Mouse (Mus musculus) embryonic facial prominence, embryonic 14.5 days (tissue): Measurements from ENCODE around the gene Traf3ip3. TPM values are rescaled to one million over a fixed set of nuclear protein-coding genes. Genes with fewer than 3 reads are reported as not detected.

ENCODE experiments used
- ATAC-seq: fragments of 200-750 bp; cut with Nextera tagmentation; 2 replicates; pipeline ENCODE4 v1.8.0; 2017; ENCODE audit warnings: low read depth, moderate number of reproducible peaks, moderate TSS enrichment
- DNase-seq: peaks from one replicate; pipeline ENCODE4 v3.0.0-alpha.2; 2015; ENCODE audit warnings: low spot score
- H3K27ac ChIP-seq: fragments of 300-500 bp; sonication (generic); replicated peaks from 2 replicates; pipeline ENCODE4 v1.5.1; 2014; ENCODE audit warnings: low read depth, mild to moderate bottlenecking, low read length, moderate library complexity
- H3K27me3 ChIP-seq: fragments of 300-500 bp; sonication (generic); replicated peaks from 2 replicates; pipeline ENCODE4 v1.6.1; 2014; ENCODE audit warnings: low read length; ENCODE audit not compliant: control insufficient read depth, insufficient read depth
- H3K36me3 ChIP-seq: fragments of 300-500 bp; sonication (generic); 2 replicates; pipeline ENCODE4 v1.6.1; 2014; ENCODE audit warnings: low read length, mixed read lengths; ENCODE audit not compliant: control insufficient read depth, insufficient read depth
- H3K4me1 ChIP-seq: fragments of 300-500 bp; sonication (generic); 2 replicates; pipeline ENCODE4 v1.6.1; 2014; ENCODE audit warnings: antibody characterized with exemption, low read length; ENCODE audit not compliant: control insufficient read depth, insufficient read depth
- H3K4me2 ChIP-seq: fragments of 300-500 bp; sonication (generic); 2 replicates; pipeline ENCODE4 v1.6.1; 2014; ENCODE audit warnings: low read depth, mild to moderate bottlenecking, low read length, moderate library complexity, mixed read lengths
- H3K4me3 ChIP-seq: fragments of 300-500 bp; sonication (generic); 2 replicates; pipeline ENCODE4 v1.5.1; 2014; ENCODE audit warnings: low read depth, mild to moderate bottlenecking, low read length
- H3K9ac ChIP-seq: fragments of 300-500 bp; sonication (generic); 2 replicates; pipeline ENCODE4 v1.6.1; 2014; ENCODE audit warnings: low read depth, mild to moderate bottlenecking, low read length, moderate library complexity, mixed read lengths
- H3K9me3 ChIP-seq: fragments of 300-500 bp; sonication (generic); 2 replicates; pipeline ENCODE4 v1.6.1; 2016; ENCODE audit warnings: low read length; ENCODE audit not compliant: control insufficient read depth
- WGBS: fragments of 180-500 bp; shearing (Covaris S2); extraction: QIAGEN DNeasy Blood & Tissue Kit; methylation state at CpG from one replicate; pipeline ENCODE4 v1.1.7; 2014; 5-methylcytosine and 5-hydroxymethylcytosine counted together
- polyA plus RNA-seq: library from polyadenylated mRNA; unstranded; fragments of >200 nt; fragmentation: Nextera tagmentation; extraction: Ambion mirVana; gene quantifications from 2 replicates; pipeline ENCODE4 v1.2.1, GENCODE M21; 2014

Traf3ip3 gene
- polyA plus RNA-seq, 1 experiment from 2014 or later, result 39.3 TPM

DNA sequence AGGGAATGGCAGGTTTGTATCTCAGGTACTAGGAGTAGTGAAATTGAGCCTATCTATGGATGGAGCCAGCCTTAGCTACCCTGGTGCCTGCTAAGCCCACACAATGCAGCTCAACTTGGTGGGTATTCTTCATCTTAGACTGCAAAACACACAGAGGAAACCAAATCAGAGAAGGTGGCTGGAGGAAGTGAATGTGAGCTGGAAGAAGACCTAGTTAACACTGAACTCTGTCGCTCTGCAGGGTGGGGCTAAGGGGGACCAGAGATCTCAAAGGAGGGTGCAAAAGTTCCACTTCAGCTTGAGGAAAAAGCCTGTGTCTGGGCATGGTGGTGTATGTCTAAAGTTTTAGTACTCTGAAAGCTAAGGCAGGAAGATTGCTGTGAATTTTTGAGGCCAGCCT lies 41.9 kb downstream of the Traf3ip3 start:
- Histone ChIP-seq H3K4me3 (no peak overlapping the region), H3K9ac (no peak overlapping the region), H3K9me3 (no peaks in the 10 kb centered on the region), H3K36me3 (no peaks in the 10 kb centered on the region), H3K4me1 (peaks cover 25% of the 10 kb centered on the region), H3K4me2 (no peak overlapping the region), H3K27me3 (no peaks in the 10 kb centered on the region; the same call in none of the 2 replicates), H3K27ac (no peak overlapping the region)
- DNase-seq, result no peak
- WGBS, result 58% methylated on average over 1 of the region's 1 CpGs
- no peak for ATAC-seq

- Histone ChIP-seq H3K4me3 (no peak overlapping the region), H3K4me2 (no peak overlapping the region), H3K36me3 (no peaks in the 10 kb centered on the region), H3K9me3 (no peaks in the 10 kb centered on the region), H3K4me1 (peaks cover 25% of the 10 kb centered on the region), H3K27ac (no peak overlapping the region), H3K9ac (no peak overlapping the region), H3K27me3 (peaks cover 4% of the 10 kb centered on the region)
- 50% methylated on average over 3 of the region's 3 CpGs for WGBS
- DNase-seq (no peak), ATAC-seq (no peak)
Observed at GRCm38 (mm10) chr1:193159163-193159562, 42.3 kb downstream of the Traf3ip3 start.

- WGBS, result 43% methylated on average over 8 of the region's 8 CpGs
- Histone ChIP-seq H3K4me2 (peak overlapping the region; percentile 32; the same call in 1 of the 2 replicates), H3K4me3 (no peak overlapping the region; the same call in 1 of the 2 replicates)
Observed at GRCm38 (mm10) chr1:193157111-193157492, 44.4 kb downstream of the Traf3ip3 start.

DNA sequence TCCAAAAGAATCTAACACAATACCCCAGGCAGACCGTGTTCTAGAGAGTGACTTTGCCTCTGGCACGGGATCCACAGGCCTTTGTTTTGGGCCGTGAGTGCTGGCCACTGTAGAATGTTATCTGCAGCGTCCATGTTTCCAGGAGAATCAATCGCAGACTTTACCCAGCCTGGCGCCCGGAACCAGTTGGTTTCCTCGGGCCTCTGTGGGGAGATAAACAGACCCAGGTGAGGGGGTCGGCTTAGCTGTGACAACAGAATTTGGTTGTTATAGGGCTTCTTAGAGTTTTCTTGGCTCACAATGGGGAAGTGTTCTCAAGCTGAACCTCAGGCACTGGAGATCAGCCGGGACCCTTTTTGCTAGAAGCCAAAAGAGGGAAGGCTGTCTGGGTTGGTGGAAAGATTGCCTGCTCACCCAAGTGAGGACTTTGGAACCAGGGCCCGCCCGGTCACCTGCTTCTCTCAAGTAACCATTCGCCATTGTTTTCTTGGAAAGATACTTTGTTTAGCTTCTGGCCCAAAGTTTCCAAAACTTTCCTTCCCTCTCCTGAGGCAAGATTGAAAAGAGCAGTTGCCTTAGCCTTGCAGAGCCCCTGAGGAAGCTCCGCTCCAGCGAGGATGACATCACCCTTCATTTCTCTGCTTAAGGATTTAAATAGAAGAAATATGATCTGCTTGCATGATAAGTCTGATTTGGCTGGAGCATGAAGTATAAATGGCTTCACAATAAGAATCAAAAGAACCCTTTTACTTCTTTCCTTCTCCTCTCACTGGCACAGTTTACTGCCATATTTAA lies 45.0 kb downstream of the Traf3ip3 start:
- DNase-seq, result peak; percentile 91
- H3K27ac ChIP-seq, result peak overlapping the region; percentile 89
- peak; percentile 53; the same call in 1 of the 2 replicates for ATAC-seq

More at GRCm38 (mm10) chr1:193157111-193157492, 44.4 kb downstream of the Traf3ip3 start:
- Histone ChIP-seq H3K27me3 (peaks cover 24% of the 10 kb centered on the region), H3K9ac (no peak overlapping the region), H3K4me1 (peaks cover 30% of the 10 kb centered on the region), H3K9me3 (no peaks in the 10 kb centered on the region), H3K36me3 (no peaks in the 10 kb centered on the region), H3K27ac (peak overlapping the region; percentile 89)
- peak; percentile 30 for DNase-seq
- peak; percentile 11; the same call in 1 of the 2 replicates for ATAC-seq

DNA sequence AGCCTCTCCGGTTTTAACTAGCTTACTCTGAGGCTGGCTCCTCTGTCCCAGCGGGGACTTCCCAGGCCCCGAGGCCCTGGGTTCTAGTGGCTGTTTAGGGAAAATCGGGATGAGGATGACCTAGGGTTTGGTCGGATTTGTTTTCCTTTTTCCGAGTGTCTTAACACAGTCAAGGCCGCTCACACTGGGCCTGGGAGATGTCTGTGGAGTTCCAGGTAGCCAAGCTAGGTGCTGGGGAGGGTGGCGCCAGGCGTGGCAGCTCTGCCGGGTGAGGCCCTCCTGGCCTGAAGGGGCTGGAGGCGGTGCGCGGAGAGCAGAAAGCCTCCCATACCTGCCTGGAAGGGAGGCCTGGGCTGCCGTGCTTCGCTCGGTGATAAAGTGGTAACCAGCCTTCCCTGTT lies 47.9 kb downstream of the Traf3ip3 start:
- H3K4me2 ChIP-seq, result peak overlapping the region; percentile 58
- no peak for ATAC-seq
- peak overlapping the region; percentile 43 for H3K4me3 ChIP-seq
- WGBS, result 28% methylated on average over 16 of the region's 16 CpGs
- H3K9ac ChIP-seq, result peak overlapping the region; percentile 51
- H3K4me1 ChIP-seq, result peaks cover 26% of the 10 kb centered on the region
- H3K9me3 ChIP-seq, result no peaks in the 10 kb centered on the region
- no peaks in the 10 kb centered on the region for H3K36me3 ChIP-seq
- DNase-seq, result no peak
- peaks cover 24% of the 10 kb centered on the region for H3K27me3 ChIP-seq
- no peak overlapping the region; the same call in 1 of the 2 replicates for H3K27ac ChIP-seq

More for the DNA sequence above, 45.0 kb downstream of the Traf3ip3 start:
- Histone ChIP-seq H3K27me3 (peaks cover 24% of the 10 kb centered on the region), H3K9me3 (no peaks in the 10 kb centered on the region), H3K36me3 (no peaks in the 10 kb centered on the region), H3K4me1 (peaks cover 31% of the 10 kb centered on the region), H3K4me2 (peak overlapping the region; percentile 32), H3K4me3 (no peak overlapping the region; the same call in 1 of the 2 replicates), H3K9ac (0 out of 2 replicates have a peak overlapping the region, but pooled peaks have one; percentile 28)
- WGBS, result 45% methylated on average over 15 of the region's 15 CpGs

GRCm38 (mm10) chr1:193152872-193153271 lies 48.6 kb downstream of the Traf3ip3 start, which contains the start of gene Irf6:
Gene Irf6 (plus strand): TSS chr1:193153111.
- no peaks in the 10 kb centered on the region for H3K36me3 ChIP-seq
- peaks cover 24% of the 10 kb centered on the region for H3K27me3 ChIP-seq
- H3K9ac ChIP-seq, result peak within 1 kb of the TSS; percentile 51
- under 1% methylated on average over 27 of the region's 30 CpGs for WGBS
- no peaks in the 10 kb centered on the region for H3K9me3 ChIP-seq
- ATAC-seq (peak; percentile 93), DNase-seq (peak; percentile 93)
- H3K27ac ChIP-seq, result no peak within 1 kb of the TSS; the same call in 1 of the 2 replicates
- peaks cover 26% of the 10 kb centered on the region for H3K4me1 ChIP-seq
- H3K4me3 ChIP-seq, result peak within 1 kb of the TSS; percentile 43
- H3K4me2 ChIP-seq, result peak within 1 kb of the TSS; percentile 58

GRCm38 (mm10) chr1:193151134-193151533 lies 50.4 kb downstream of the Traf3ip3 start:
- H3K27me3 ChIP-seq, result peaks cover 24% of the 10 kb centered on the region
- H3K4me2 ChIP-seq, result no peak overlapping the region
- no peak overlapping the region for H3K9ac ChIP-seq
- H3K36me3 ChIP-seq, result no peaks in the 10 kb centered on the region
- no peak overlapping the region for H3K4me3 ChIP-seq
- H3K4me1 ChIP-seq, result peaks cover 13% of the 10 kb centered on the region
- WGBS, result 28% methylated on average over 7 of the region's 7 CpGs
- H3K27ac ChIP-seq, result no peak overlapping the region
- DNase-seq (peak; percentile 59), ATAC-seq (no peak; the same call in 1 of the 2 replicates)
- H3K9me3 ChIP-seq, result no peaks in the 10 kb centered on the region

DNA sequence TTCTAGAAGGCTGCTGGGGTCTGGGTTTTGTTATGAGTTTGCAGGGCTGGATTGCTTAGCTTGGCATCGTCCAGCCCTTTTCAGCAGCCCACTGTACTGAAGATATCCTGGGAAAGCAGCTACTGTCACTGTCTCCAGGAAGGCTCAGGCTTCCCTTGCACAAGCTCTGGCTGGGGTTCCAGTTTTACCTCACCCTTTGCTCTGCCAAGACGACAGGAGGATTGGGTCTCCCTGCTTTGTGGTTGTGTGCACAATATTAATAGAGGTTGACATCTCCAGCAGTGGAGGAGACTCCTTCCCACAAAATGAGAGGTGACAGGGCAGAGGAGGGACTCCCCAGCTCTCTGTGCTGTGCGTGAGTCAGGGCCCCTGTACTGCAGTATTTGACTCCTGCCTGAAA lies 52.3 kb downstream of the Traf3ip3 start:
- peaks cover 20% of the 10 kb centered on the region for H3K27me3 ChIP-seq
- ATAC-seq (no peak), DNase-seq (no peak)
- no peak overlapping the region for H3K9ac ChIP-seq
- no peaks in the 10 kb centered on the region for H3K9me3 ChIP-seq
- no peak overlapping the region for H3K4me3 ChIP-seq
- H3K4me2 ChIP-seq, result no peak overlapping the region
- H3K27ac ChIP-seq, result no peak overlapping the region
- WGBS, result 30% methylated on average over 3 of the region's 3 CpGs
- H3K4me1 ChIP-seq, result peaks cover 9% of the 10 kb centered on the region
- H3K36me3 ChIP-seq, result no peaks in the 10 kb centered on the region
